Mouse (Mus musculus): ENCODE results near the gene Rnf123. TPM values are rescaled to one million over a fixed set of nuclear protein-coding genes. Genes with fewer than 3 reads are reported as not detected.

The Rnf123 gene
- polyA plus RNA-seq, 1 experiment from 2014 or later = 100 TPM

- no peak for ATAC-seq (ENCODE audit: insufficient read depth)
- Histone ChIP-seq H3K27ac (replicated peaks) (no peak overlapping the region), H3K4me1 (replicated peaks) (peaks cover 25% of the 10 kb centered on the region), H3K36me3 (replicated peaks) (peaks cover 100% of the 10 kb centered on the region), H3K27me3 (no peaks in the 10 kb centered on the region), H3K9ac (no peak overlapping the region), H3K4me3 (replicated peaks) (no peak overlapping the region), H3K4me2 (no peak overlapping the region), H3K9me3 (replicated peaks) (no peaks in the 10 kb centered on the region)
- 89% methylated on average over 3 of the region's 3 CpGs for WGBS (ENCODE audit: insufficient replicate concordance)
These were observed 21.0 kb downstream of the Rnf123 start for GRCm38 (mm10) chr9:108062142-108062541.

- no peak overlapping the region for H3K4me2 ChIP-seq
- H3K27ac ChIP-seq (replicated peaks) = no peak overlapping the region
- H3K9me3 ChIP-seq (replicated peaks) = no peaks in the 10 kb centered on the region
- WGBS (ENCODE audit: insufficient replicate concordance) = 97% methylated on average over 9 of the region's 9 CpGs
- no peak overlapping the region for H3K9ac ChIP-seq
- ATAC-seq (ENCODE audit: insufficient read depth) = no peak
- H3K4me1 ChIP-seq (replicated peaks) = peaks cover 34% of the 10 kb centered on the region
- H3K27me3 ChIP-seq = no peaks in the 10 kb centered on the region
- no peak overlapping the region for H3K4me3 ChIP-seq (replicated peaks)
- H3K36me3 ChIP-seq (replicated peaks) = peaks cover 100% of the 10 kb centered on the region
These were observed 24.9 kb downstream of the Rnf123 start for GRCm38 (mm10) chr9:108058291-108058690.

- no peaks in the 10 kb centered on the region for H3K27me3 ChIP-seq
- 82% methylated on average over 5 of the region's 5 CpGs for WGBS (ENCODE audit: insufficient replicate concordance)
- peaks cover 35% of the 10 kb centered on the region for H3K4me1 ChIP-seq (replicated peaks)
- H3K27ac ChIP-seq (replicated peaks) = no peak overlapping the region
- peaks cover 100% of the 10 kb centered on the region for H3K36me3 ChIP-seq (replicated peaks)
- H3K9ac ChIP-seq = no peak overlapping the region
- no peak for ATAC-seq (ENCODE audit: insufficient read depth)
- no peak overlapping the region for H3K4me3 ChIP-seq (replicated peaks)
- no peak overlapping the region for H3K4me2 ChIP-seq
- no peaks in the 10 kb centered on the region for H3K9me3 ChIP-seq (replicated peaks)
These were observed 25.9 kb downstream of the Rnf123 start for GRCm38 (mm10) chr9:108057262-108057562.

- Histone ChIP-seq H3K4me2 (no peak overlapping the region), H3K4me3 (replicated peaks) (no peak overlapping the region), H3K4me1 (replicated peaks) (peaks cover 37% of the 10 kb centered on the region), H3K27me3 (no peaks in the 10 kb centered on the region), H3K27ac (replicated peaks) (no peak overlapping the region), H3K9me3 (replicated peaks) (no peaks in the 10 kb centered on the region), H3K9ac (no peak overlapping the region), H3K36me3 (replicated peaks) (peaks cover 100% of the 10 kb centered on the region)
- ATAC-seq (ENCODE audit: insufficient read depth) = no peak
- WGBS (ENCODE audit: insufficient replicate concordance) = 89% methylated on average over 28 of the region's 28 CpGs
These were observed 26.5 kb downstream of the Rnf123 start for GRCm38 (mm10) chr9:108056361-108057261.

GRCm38 (mm10) chr9:108055661-108056237, 27.4 kb downstream of the Rnf123 start:
- Histone ChIP-seq H3K4me2 (no peak overlapping the region), H3K9me3 (replicated peaks) (no peaks in the 10 kb centered on the region), H3K27ac (replicated peaks) (no peak overlapping the region), H3K36me3 (replicated peaks) (peaks cover 100% of the 10 kb centered on the region), H3K27me3 (no peaks in the 10 kb centered on the region), H3K4me3 (replicated peaks) (no peak overlapping the region), H3K4me1 (replicated peaks) (peaks cover 37% of the 10 kb centered on the region), H3K9ac (no peak overlapping the region)
- ATAC-seq (ENCODE audit: insufficient read depth) = no peak
- WGBS (ENCODE audit: insufficient replicate concordance) = 97% methylated on average over 6 of the region's 6 CpGs

- Histone ChIP-seq H3K27ac (replicated peaks) (0 out of 2 replicates have a peak overlapping the region, but pooled peaks have one; percentile 11), H3K9ac (no peak overlapping the region), H3K4me1 (replicated peaks) (peaks cover 42% of the 10 kb centered on the region), H3K4me2 (no peak overlapping the region), H3K9me3 (replicated peaks) (no peaks in the 10 kb centered on the region), H3K27me3 (no peaks in the 10 kb centered on the region), H3K4me3 (replicated peaks) (no peak overlapping the region), H3K36me3 (replicated peaks) (peaks cover 100% of the 10 kb centered on the region)
- no peak for ATAC-seq (ENCODE audit: insufficient read depth)
- WGBS (ENCODE audit: insufficient replicate concordance) = 48% methylated on average over 1 of the region's 1 CpGs
These were observed 28.1 kb downstream of the Rnf123 start for GRCm38 (mm10) chr9:108055061-108055460.

GRCm38 (mm10) chr9:108054331-108055040, 28.7 kb downstream of the Rnf123 start:
- H3K27me3 ChIP-seq = no peaks in the 10 kb centered on the region
- H3K9ac ChIP-seq = no peak overlapping the region
- H3K4me2 ChIP-seq = no peak overlapping the region
- WGBS (ENCODE audit: insufficient replicate concordance) = 88% methylated on average over 22 of the region's 22 CpGs
- H3K9me3 ChIP-seq (replicated peaks) = no peaks in the 10 kb centered on the region
- peaks cover 98% of the 10 kb centered on the region for H3K36me3 ChIP-seq (replicated peaks)
- H3K27ac ChIP-seq (replicated peaks) = no peak overlapping the region
- H3K4me1 ChIP-seq (replicated peaks) = peaks cover 48% of the 10 kb centered on the region
- ATAC-seq (ENCODE audit: insufficient read depth) = no peak
- no peak overlapping the region for H3K4me3 ChIP-seq (replicated peaks)

- H3K9ac ChIP-seq = no peak overlapping the region
- H3K36me3 ChIP-seq (replicated peaks) = peaks cover 91% of the 10 kb centered on the region
- ATAC-seq (ENCODE audit: insufficient read depth) = no peak
- no peaks in the 10 kb centered on the region for H3K9me3 ChIP-seq (replicated peaks)
- 0 out of 2 replicates have a peak overlapping the region, but pooled peaks have one; percentile 56 for H3K4me2 ChIP-seq
- H3K4me1 ChIP-seq (replicated peaks) = peaks cover 50% of the 10 kb centered on the region
- no peak overlapping the region for H3K4me3 ChIP-seq (replicated peaks)
- H3K27me3 ChIP-seq = no peaks in the 10 kb centered on the region
- no peak overlapping the region for H3K27ac ChIP-seq (replicated peaks)
- 91% methylated on average over 15 of the region's 15 CpGs for WGBS (ENCODE audit: insufficient replicate concordance)
These were observed 29.4 kb downstream of the Rnf123 start for GRCm38 (mm10) chr9:108053665-108054225.

- 51% methylated on average over 20 of the region's 20 CpGs for WGBS (ENCODE audit: insufficient replicate concordance)
- peak; percentile 11 for ATAC-seq (ENCODE audit: insufficient read depth)
- Histone ChIP-seq H3K27ac (replicated peaks) (peak within 1 kb of the TSS; percentile 53), H3K9me3 (replicated peaks) (no peaks in the 10 kb centered on the region), H3K4me3 (replicated peaks) (0 out of 2 replicates have a peak within 1 kb of the TSS, but pooled peaks have one; percentile 10), H3K36me3 (replicated peaks) (peaks cover 84% of the 10 kb centered on the region), H3K9ac (peak within 1 kb of the TSS; percentile 23; the same call in 1 of the 2 replicates), H3K4me1 (replicated peaks) (peaks cover 57% of the 10 kb centered on the region), H3K4me2 (peak within 1 kb of the TSS; percentile 56), H3K27me3 (no peaks in the 10 kb centered on the region)
These were observed 30.1 kb downstream of the Rnf123 start, which contains the start of gene Amigo3 for GRCm38 (mm10) chr9:108052885-108053664. Gene Amigo3, plus strand, starts transcription at chr9:108053159.

GRCm38 (mm10) chr9:108052411-108052810, 30.7 kb downstream of the Rnf123 start:
- Histone ChIP-seq H3K36me3 (replicated peaks) (peaks cover 81% of the 10 kb centered on the region), H3K27me3 (no peaks in the 10 kb centered on the region), H3K9ac (0 out of 2 replicates have a peak overlapping the region, but pooled peaks have one; percentile 23), H3K4me3 (replicated peaks) (no peak overlapping the region), H3K9me3 (replicated peaks) (no peaks in the 10 kb centered on the region), H3K27ac (replicated peaks) (peak overlapping the region; percentile 53), H3K4me2 (0 out of 2 replicates have a peak overlapping the region, but pooled peaks have one; percentile 56), H3K4me1 (replicated peaks) (peaks cover 63% of the 10 kb centered on the region)
- no peak for ATAC-seq (ENCODE audit: insufficient read depth)
- WGBS (ENCODE audit: insufficient replicate concordance) = 66% methylated on average over 7 of the region's 7 CpGs
